Mouse (Mus musculus) spleen, adult 2 months (tissue): ENCODE results near the gene Pmis2.

Experiments used
- CTCF ChIP-seq: fragments of 200-500 bp; IDR thresholded peaks from 2 replicates; pipeline ENCODE4 v1.5.1; 2011; ENCODE audit warnings: mild to moderate bottlenecking, inconsistent platforms; ENCODE audit not compliant: insufficient read depth, insufficient read length, insufficient replicate concordance; ENCODE audit errors: extremely low read depth
- POLR2A ChIP-seq: fragments of 200-500 bp; IDR thresholded peaks from 2 replicates; pipeline ENCODE4 v1.6.1; 2011; ENCODE audit warnings: low read depth, low read length, inconsistent platforms

DNA sequence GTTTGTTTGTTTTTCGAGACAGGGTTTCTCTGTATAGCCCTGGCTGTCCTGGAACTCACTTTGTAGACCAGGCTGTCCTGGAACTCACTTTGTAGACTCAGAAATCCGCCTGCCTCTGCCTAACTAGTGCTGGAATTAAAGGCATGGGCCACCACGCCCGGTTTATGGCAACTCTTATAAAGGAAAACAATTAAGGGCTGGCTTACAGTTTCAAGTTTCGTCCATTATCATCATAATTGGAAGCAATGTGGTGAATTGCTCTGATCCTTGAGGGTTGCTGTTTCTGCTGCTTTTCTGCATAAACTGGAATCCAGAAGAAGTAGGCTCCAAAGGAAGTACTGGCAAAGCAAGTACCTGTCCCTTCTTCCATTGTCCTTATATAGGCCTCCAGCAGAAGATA lies 44.8 kb downstream of the Pmis2 start:
- TF ChIP-seq CTCF (no peak), POLR2A (no peak)
